Mouse (Mus musculus) cerebellum, adult 2 months (tissue): ENCODE data around the gene Slc38a10. TPM values are rescaled to one million over a fixed set of nuclear protein-coding genes. Genes with fewer than 3 reads are reported as not detected.

Source experiments
- DNase-seq, 2 experiments: peaks; one replicate each; pipeline ENCODE4 v3.0.0; 2021
- H3K27ac ChIP-seq: fragments of 200-500 bp; 2 replicates; pipeline ENCODE4 v1.5.1; 2012; ENCODE audit warnings: low read length, control low read depth, inconsistent platforms; ENCODE audit not compliant: insufficient read depth
- H3K27me3 ChIP-seq: fragments of 200-500 bp; 2 replicates; pipeline ENCODE4 v1.6.1; 2012; ENCODE audit warnings: inconsistent platforms, mild to moderate bottlenecking, low read length, moderate library complexity; ENCODE audit not compliant: control insufficient read depth, insufficient read depth
- H3K4me1 ChIP-seq: fragments of 200-500 bp; 2 replicates; pipeline ENCODE4 v1.6.1; 2011; ENCODE audit warnings: low read length; ENCODE audit not compliant: control insufficient read depth, insufficient read depth
- H3K4me3 ChIP-seq: fragments of 200-500 bp; replicated peaks from 2 replicates; pipeline ENCODE3; 2011; ENCODE audit warnings: mild to moderate bottlenecking, low read depth, low read length, control low read depth; ENCODE audit not compliant: insufficient read depth
- CTCF ChIP-seq: fragments of 200-500 bp; IDR thresholded peaks from 2 replicates; pipeline ENCODE4 v1.5.1; 2011; ENCODE audit warnings: low read depth, mild to moderate bottlenecking, control low read depth, low read length, moderate library complexity, borderline replicate concordance; ENCODE audit not compliant: insufficient read depth
- POLR2A ChIP-seq: fragments of 200-500 bp; IDR thresholded peaks from 2 replicates; pipeline ENCODE4 v1.6.1; 2011; ENCODE audit warnings: low read length, control low read depth, borderline replicate concordance; ENCODE audit not compliant: insufficient read depth
- WGBS: fragments of 180-500 bp; shearing (Covaris S2); methylation state at CpG from one replicate; pipeline ENCODE4 v1.1.7; 2018; 5-methylcytosine and 5-hydroxymethylcytosine counted together
- polyA plus RNA-seq: library from polyadenylated mRNA; depleted of rRNA; stranded (reverse); fragments of >200 nt; gene quantifications from 2 replicates; pipeline ENCODE4 v1.2.3, GENCODE M21; 2012

The Slc38a10 gene
- polyA plus RNA-seq, 1 experiment, result 73.2 TPM

DNA sequence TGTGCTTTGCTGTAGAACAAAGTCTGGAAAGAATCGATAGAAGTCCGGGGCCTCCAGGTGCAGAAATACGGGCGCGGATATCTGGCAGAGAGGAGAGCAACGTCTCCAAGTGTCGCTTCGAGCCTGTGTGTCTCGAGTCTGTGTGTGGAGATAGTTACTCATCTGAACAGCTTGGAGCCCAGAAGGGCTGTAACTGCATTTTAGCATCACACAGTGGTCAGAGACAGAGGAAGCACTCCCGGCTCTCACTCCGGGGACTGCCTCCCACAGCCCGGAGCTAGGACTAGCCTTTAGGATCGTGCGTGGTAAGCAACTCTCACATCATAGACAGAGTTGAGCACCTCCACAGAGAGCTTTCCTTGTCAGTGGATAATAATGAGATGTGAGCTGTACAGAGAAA lies 22.1 kb upstream of the Slc38a10 start:
- Histone ChIP-seq H3K27me3 (no peaks in the 10 kb centered on the region), H3K27ac (no peak overlapping the region), H3K4me3 (no peak overlapping the region), H3K4me1 (0 out of 2 replicates have a peak, but pooled peaks cover 3% of the 10 kb centered on the region)
- TF ChIP-seq POLR2A (no peak), CTCF (no peak)
- 77% methylated on average over 14 of the region's 14 CpGs for WGBS
- no peak for DNase-seq

GRCm38 (mm10) chr11:120171168-120171567 lies 20.0 kb upstream of the Slc38a10 start:
- 89% methylated on average over 8 of the region's 8 CpGs for WGBS
- no peak for DNase-seq
- no peaks in the 10 kb centered on the region for H3K27me3 ChIP-seq

GRCm38 (mm10) chr11:120169208-120169992 lies 18.3 kb upstream of the Slc38a10 start:
- peak; percentile 77 for TF ChIP-seq CTCF
- TF ChIP-seq POLR2A, result no peak
- 0 out of 2 replicates have a peak, but pooled peaks cover 3% of the 10 kb centered on the region for H3K4me1 ChIP-seq
- WGBS, result 18% methylated on average over 21 of the region's 21 CpGs
- DNase-seq, result peak; percentile 76 to 83
- H3K27me3 ChIP-seq, result no peaks in the 10 kb centered on the region
- peak overlapping the region; percentile 68 for H3K4me3 ChIP-seq
- no peak overlapping the region for H3K27ac ChIP-seq

More at GRCm38 (mm10) chr11:120171168-120171567, 20.0 kb upstream of the Slc38a10 start:
- no peak for TF ChIP-seq CTCF
- TF ChIP-seq POLR2A, result no peak
- Histone ChIP-seq H3K4me1 (0 out of 2 replicates have a peak, but pooled peaks cover 3% of the 10 kb centered on the region), H3K4me3 (no peak overlapping the region), H3K27ac (no peak overlapping the region)

DNA sequence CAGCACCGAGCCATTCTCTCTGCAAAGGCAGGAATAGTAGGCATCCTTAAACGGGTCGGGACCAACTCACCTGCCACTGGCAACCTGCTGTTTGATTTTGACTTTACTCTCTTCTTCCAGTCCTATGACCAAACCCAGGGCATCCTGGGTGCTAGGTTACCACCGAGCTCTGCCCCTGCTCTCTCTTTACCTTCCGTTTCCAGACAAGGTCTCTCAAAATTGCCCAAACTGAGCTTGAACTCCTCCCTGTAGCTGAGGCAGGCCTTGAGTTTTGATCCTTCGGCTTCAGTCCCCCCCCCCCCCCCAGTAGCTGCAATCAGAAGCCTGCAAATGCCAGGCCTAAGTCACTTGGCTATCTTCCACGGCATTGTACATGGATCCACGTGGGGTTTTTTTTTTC lies 17.4 kb upstream of the Slc38a10 start:
- H3K4me3 ChIP-seq, result no peak overlapping the region
- DNase-seq, result no peak
- no peaks in the 10 kb centered on the region for H3K27me3 ChIP-seq
- TF ChIP-seq POLR2A (no peak), CTCF (no peak)
- H3K4me1 ChIP-seq, result 0 out of 2 replicates have a peak, but pooled peaks cover 3% of the 10 kb centered on the region
- H3K27ac ChIP-seq, result no peak overlapping the region
- WGBS, result 79% methylated on average over 8 of the region's 8 CpGs

DNA sequence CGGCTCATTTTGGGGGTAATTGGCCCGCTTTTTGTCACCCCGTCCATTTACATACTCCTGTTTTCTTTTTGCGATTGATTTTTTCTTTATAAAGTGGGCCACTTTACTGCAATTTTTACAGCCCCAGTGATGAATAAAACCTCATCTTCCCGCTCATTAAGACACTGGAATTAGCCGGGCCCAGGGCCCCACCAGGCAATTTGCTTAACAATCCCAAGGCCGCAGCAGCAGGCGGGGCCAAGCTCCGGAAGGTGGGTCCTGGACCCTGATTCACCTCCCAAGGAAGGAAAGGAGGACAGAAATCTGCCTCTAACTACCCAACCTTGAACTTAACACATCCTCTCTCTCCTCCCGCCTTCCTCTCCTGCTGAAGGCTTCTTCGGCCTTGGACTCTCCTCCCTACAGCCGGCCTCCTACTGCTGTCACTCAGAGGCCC lies 16.8 kb upstream of the Slc38a10 start:
- WGBS, result 91% methylated on average over 12 of the region's 12 CpGs
- TF ChIP-seq CTCF (no peak), POLR2A (no peak)
- H3K27ac ChIP-seq, result no peak overlapping the region
- H3K27me3 ChIP-seq, result no peaks in the 10 kb centered on the region
- no peak for DNase-seq
- H3K4me3 ChIP-seq, result no peak overlapping the region
- 0 out of 2 replicates have a peak, but pooled peaks cover 3% of the 10 kb centered on the region for H3K4me1 ChIP-seq

DNA sequence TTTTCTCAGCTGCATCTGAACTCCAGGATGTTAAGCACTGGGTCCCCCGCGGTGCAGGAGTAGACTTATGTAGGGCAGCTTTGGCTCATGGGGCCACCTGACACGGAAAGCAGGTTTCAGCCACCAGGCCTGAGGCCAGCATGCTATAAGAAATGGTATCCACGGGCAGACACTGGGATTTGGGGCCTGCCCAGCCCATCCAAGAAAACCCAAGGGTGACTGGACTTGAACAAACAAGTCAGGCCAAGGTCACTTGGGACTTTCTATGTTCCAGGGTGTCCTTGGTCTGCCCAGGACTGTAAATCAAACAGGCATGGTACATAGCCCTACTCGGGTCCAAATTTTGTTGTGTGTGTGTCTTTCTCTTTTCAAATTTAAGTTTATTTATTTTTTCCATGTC lies 15.9 kb upstream of the Slc38a10 start:
- WGBS, result 61% methylated on average over 5 of the region's 5 CpGs
- no peak for TF ChIP-seq CTCF
- no peak for TF ChIP-seq POLR2A
- no peak for DNase-seq

DNA sequence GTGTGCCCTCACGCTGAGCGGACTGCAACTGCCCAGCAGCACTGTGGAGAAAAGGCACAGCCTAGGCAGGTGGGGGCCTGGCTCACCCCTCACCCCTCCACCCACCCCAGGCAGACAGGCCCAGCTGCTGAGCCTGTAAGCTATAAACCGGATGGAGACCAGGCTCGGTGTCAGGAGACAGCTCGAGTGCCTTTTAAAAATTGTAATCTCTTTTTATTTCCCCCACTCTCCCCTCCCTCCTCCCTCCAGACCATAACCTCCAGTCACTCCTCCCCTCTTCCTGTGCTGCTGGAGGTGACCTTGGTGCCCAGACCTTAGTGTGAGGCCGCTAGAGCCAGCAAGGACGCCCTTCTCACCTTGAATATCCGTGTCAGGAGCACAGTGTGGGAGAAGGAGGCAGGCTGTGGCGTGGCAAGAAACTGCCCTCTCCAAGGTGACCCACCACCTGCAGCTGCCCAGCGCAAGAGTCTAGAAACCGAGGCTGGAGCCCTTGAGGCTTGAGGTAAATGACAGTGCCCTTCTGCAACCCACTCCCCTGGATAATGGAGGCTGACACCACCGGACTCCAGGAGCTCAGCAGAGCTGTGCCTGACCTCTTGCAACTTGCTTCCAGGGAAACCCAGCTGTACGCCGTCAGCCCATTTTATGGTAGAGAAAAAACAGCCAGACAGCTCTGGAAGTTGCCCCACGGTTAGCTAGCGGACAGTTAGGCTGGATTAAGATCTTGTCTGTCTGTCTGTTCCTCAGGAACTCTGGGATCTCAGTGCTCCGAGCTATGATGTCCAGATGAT lies 13.5 kb upstream of the Slc38a10 start:
- Histone ChIP-seq H3K4me3 (no peak overlapping the region), H3K27me3 (no peaks in the 10 kb centered on the region), H3K4me1 (0 out of 2 replicates have a peak, but pooled peaks cover 1% of the 10 kb centered on the region), H3K27ac (no peak overlapping the region)
- 79% methylated on average over 17 of the region's 17 CpGs for WGBS
- TF ChIP-seq CTCF (no peak), POLR2A (no peak)
- no peak for DNase-seq

More for the DNA sequence above, 15.9 kb upstream of the Slc38a10 start:
- Histone ChIP-seq H3K27me3 (no peaks in the 10 kb centered on the region), H3K4me3 (no peak overlapping the region), H3K27ac (no peak overlapping the region), H3K4me1 (0 out of 2 replicates have a peak, but pooled peaks cover 3% of the 10 kb centered on the region)
